Mouse (Mus musculus): Measurements from ENCODE around the gene Nfia.

- no peak for TF ChIP-seq CTCF (IDR thresholded peaks at IDR 0.05; ENCODE audit: borderline replicate concordance, insufficient read depth, low read depth, low read length)
- TF ChIP-seq POLR2A (IDR thresholded peaks at IDR 0.05; ENCODE audit: borderline replicate concordance, insufficient read depth, low read length): no peak
These were observed 80.1 kb downstream of the Nfia start for GRCm38 (mm10) chr4:97852626-97853025.
